Mouse (Mus musculus) midbrain, embryonic 10.5 days (tissue): ENCODE data around the gene Dstn. TPM values are rescaled to one million over a fixed set of nuclear protein-coding genes. Genes with fewer than 3 reads are reported as not detected.

Experiments
- DNase-seq: peaks from one replicate; pipeline ENCODE4 v3.0.0-alpha.2; 2017; ENCODE audit warnings: low spot score
- H3K27ac ChIP-seq: fragments of 300-500 bp; sonication (generic); replicated peaks from 2 replicates; pipeline ENCODE4 v1.5.1; 2016; ENCODE audit warnings: mild to moderate bottlenecking
- H3K27me3 ChIP-seq: fragments of 300-500 bp; sonication (generic); 2 replicates; pipeline ENCODE4 v1.6.1; 2016; ENCODE audit warnings: low read depth, mild to moderate bottlenecking; ENCODE audit not compliant: poor library complexity, severe bottlenecking
- H3K36me3 ChIP-seq: fragments of 300-500 bp; sonication (generic); 2 replicates; pipeline ENCODE4 v1.6.1; 2016; ENCODE audit warnings: mild to moderate bottlenecking, moderate library complexity
- H3K4me1 ChIP-seq: fragments of 300-500 bp; sonication (generic); 2 replicates; pipeline ENCODE4 v1.6.1; 2016
- H3K4me3 ChIP-seq: fragments of 300-500 bp; sonication (generic); 2 replicates; pipeline ENCODE4 v1.5.1; 2016; ENCODE audit warnings: mild to moderate bottlenecking, moderate library complexity
- H3K9me3 ChIP-seq: fragments of 300-500 bp; sonication (generic); replicated peaks from 2 replicates; pipeline ENCODE4 v1.6.1; 2016; ENCODE audit warnings: mild to moderate bottlenecking
- WGBS: fragments of 180-500 bp; shearing (Covaris S2); methylation state at CpG from one replicate; pipeline ENCODE4 v1.1.7; 2016; 5-methylcytosine and 5-hydroxymethylcytosine counted together
- polyA plus RNA-seq: library from polyadenylated mRNA; unstranded; fragments of >200 nt; fragmentation: Nextera tagmentation; extraction: Ambion mirVana; gene quantifications from 2 replicates; pipeline ENCODE4 v1.2.1, GENCODE M21; 2016

The Dstn gene
- polyA plus RNA-seq, 1 experiment from 2014 or later, result 314 TPM

- DNase-seq, result no peak
- Histone ChIP-seq H3K27ac (no peak overlapping the region; the same call in 1 of the 2 replicates), H3K9me3 (no peaks in the 10 kb centered on the region), H3K4me1 (no peaks in the 10 kb centered on the region), H3K4me3 (no peak overlapping the region), H3K36me3 (peaks cover 14% of the 10 kb centered on the region), H3K27me3 (no peaks in the 10 kb centered on the region)
- 93% methylated on average over 8 of the region's 8 CpGs for WGBS
These were observed 63.5 kb downstream of the Dstn start for GRCm38 (mm10) chr2:143978444-143979147.

GRCm38 (mm10) chr2:143980781-143981398, 65.8 kb downstream of the Dstn start:
- Histone ChIP-seq H3K4me3 (no peak overlapping the region), H3K9me3 (no peaks in the 10 kb centered on the region), H3K4me1 (no peaks in the 10 kb centered on the region), H3K27me3 (no peaks in the 10 kb centered on the region), H3K27ac (no peak overlapping the region), H3K36me3 (peaks cover 20% of the 10 kb centered on the region; the same call in 1 of the 2 replicates)
- 46% methylated on average over 6 of the region's 6 CpGs for WGBS
- peak; percentile 70 for DNase-seq

GRCm38 (mm10) chr2:143982152-143982551, 67.0 kb downstream of the Dstn start:
- WGBS, result 90% methylated on average over 4 of the region's 4 CpGs

GRCm38 (mm10) chr2:143982901-143983300, 67.8 kb downstream of the Dstn start:
- Histone ChIP-seq H3K27ac (no peak overlapping the region), H3K4me3 (no peak overlapping the region), H3K4me1 (no peaks in the 10 kb centered on the region), H3K9me3 (no peaks in the 10 kb centered on the region), H3K27me3 (no peaks in the 10 kb centered on the region), H3K36me3 (peaks cover 23% of the 10 kb centered on the region; the same call in 1 of the 2 replicates)
- DNase-seq, result no peak
- WGBS, result 69% methylated on average over 3 of the region's 3 CpGs

More at GRCm38 (mm10) chr2:143982152-143982551, 67.0 kb downstream of the Dstn start:
- DNase-seq, result no peak
- no peak overlapping the region for H3K27ac ChIP-seq
- no peaks in the 10 kb centered on the region for H3K9me3 ChIP-seq
- H3K27me3 ChIP-seq, result no peaks in the 10 kb centered on the region
- H3K4me1 ChIP-seq, result no peaks in the 10 kb centered on the region
- no peak overlapping the region for H3K4me3 ChIP-seq
- peaks cover 20% of the 10 kb centered on the region; the same call in 1 of the 2 replicates for H3K36me3 ChIP-seq

GRCm38 (mm10) chr2:143983482-143983881, 68.4 kb downstream of the Dstn start:
- Histone ChIP-seq H3K9me3 (no peaks in the 10 kb centered on the region), H3K27me3 (no peaks in the 10 kb centered on the region), H3K4me3 (no peak overlapping the region), H3K27ac (no peak overlapping the region), H3K36me3 (peaks cover 23% of the 10 kb centered on the region; the same call in 1 of the 2 replicates), H3K4me1 (no peaks in the 10 kb centered on the region)
- 76% methylated on average over 2 of the region's 2 CpGs for WGBS
- no peak for DNase-seq

GRCm38 (mm10) chr2:143987485-143987884, 72.4 kb downstream of the Dstn start:
- H3K4me1 ChIP-seq, result peaks cover 11% of the 10 kb centered on the region; the same call in 1 of the 2 replicates
- H3K27ac ChIP-seq, result no peak overlapping the region
- no peak for DNase-seq
- 87% methylated on average over 2 of the region's 2 CpGs for WGBS
- no peaks in the 10 kb centered on the region for H3K27me3 ChIP-seq
- no peaks in the 10 kb centered on the region for H3K9me3 ChIP-seq
- no peak overlapping the region for H3K4me3 ChIP-seq
- peaks cover 30% of the 10 kb centered on the region for H3K36me3 ChIP-seq

GRCm38 (mm10) chr2:143988016-143988415, 72.9 kb downstream of the Dstn start:
- Histone ChIP-seq H3K27ac (no peak overlapping the region), H3K4me3 (no peak overlapping the region), H3K36me3 (peaks cover 28% of the 10 kb centered on the region), H3K4me1 (peaks cover 11% of the 10 kb centered on the region; the same call in 1 of the 2 replicates), H3K27me3 (no peaks in the 10 kb centered on the region), H3K9me3 (no peaks in the 10 kb centered on the region)
- DNase-seq, result no peak
- WGBS, result 91% methylated on average over 3 of the region's 3 CpGs

GRCm38 (mm10) chr2:143990997-143991396, 75.9 kb downstream of the Dstn start:
- no peak overlapping the region for H3K4me3 ChIP-seq
- WGBS, result 23% methylated on average over 1 of the region's 1 CpGs
- no peak overlapping the region for H3K27ac ChIP-seq
- DNase-seq, result no peak
- H3K4me1 ChIP-seq, result peaks cover 11% of the 10 kb centered on the region; the same call in 1 of the 2 replicates
- H3K36me3 ChIP-seq, result peaks cover 12% of the 10 kb centered on the region
- H3K27me3 ChIP-seq, result no peaks in the 10 kb centered on the region
- no peaks in the 10 kb centered on the region for H3K9me3 ChIP-seq

- Histone ChIP-seq H3K4me1 (peaks cover 11% of the 10 kb centered on the region; the same call in 1 of the 2 replicates), H3K4me3 (no peak overlapping the region), H3K9me3 (no peaks in the 10 kb centered on the region), H3K36me3 (peaks cover 12% of the 10 kb centered on the region), H3K27me3 (no peaks in the 10 kb centered on the region), H3K27ac (no peak overlapping the region)
- DNase-seq, result no peak
- 95% methylated on average over 7 of the region's 7 CpGs for WGBS
These were observed 77.0 kb downstream of the Dstn start for GRCm38 (mm10) chr2:143991964-143992672.

Other genes with a start within 250 kb of the Dstn start
- gene Bfsp1, start 52.1 kb upstream of the Dstn start, polyA plus RNA-seq, result 1.7 and 2.2 TPM in 2 replicates
- gene Rrbp1, start 95.9 kb downstream of the Dstn start, polyA plus RNA-seq, result 41.7 and 48.0 TPM in 2 replicates
- gene Banf2, start 117.7 kb downstream of the Dstn start, polyA plus RNA-seq, result not detected in 2 replicates